Mouse (Mus musculus) liver (tissue): ENCODE measurements around the gene Ttll1.

Source experiments
- DNase-seq: peaks from one replicate; pipeline ENCODE4 v3.0.0-alpha.2; 2020; ENCODE audit warnings: mixed read lengths

The Ttll1 gene

DNA sequence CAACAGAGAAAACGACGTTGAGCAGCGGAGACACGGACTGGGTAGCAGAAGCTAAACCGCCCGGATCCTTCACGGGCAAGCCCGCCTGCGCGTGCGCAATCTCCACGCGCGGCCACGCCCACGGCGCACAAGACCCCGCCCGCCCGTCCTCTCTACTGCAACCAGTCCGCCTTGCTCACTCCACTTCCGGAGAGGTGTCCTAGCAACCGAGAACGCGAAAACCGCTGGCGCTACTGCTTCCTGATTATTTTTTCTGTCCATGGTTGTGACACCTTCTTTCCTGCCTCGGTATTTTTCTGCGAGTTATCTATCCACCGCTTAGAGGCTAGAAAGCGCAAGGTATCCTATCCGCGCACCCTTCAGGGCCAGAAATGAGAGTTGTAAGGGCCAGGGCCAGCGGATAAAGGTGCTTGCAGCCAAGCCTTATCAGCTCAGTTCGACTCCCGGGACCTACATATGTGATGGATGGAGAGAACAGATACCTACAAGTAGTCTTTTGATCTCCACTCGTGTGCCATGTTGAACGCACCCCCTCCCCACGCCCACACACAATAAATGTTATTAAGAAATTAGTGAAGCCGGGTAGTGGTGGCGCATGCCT is at the start of gene Ttll1:
Gene Ttll1, minus strand, starts transcription at position 89 of the 601 bp plus-strand sequence.
- peak; percentile 93 for DNase-seq

DNA sequence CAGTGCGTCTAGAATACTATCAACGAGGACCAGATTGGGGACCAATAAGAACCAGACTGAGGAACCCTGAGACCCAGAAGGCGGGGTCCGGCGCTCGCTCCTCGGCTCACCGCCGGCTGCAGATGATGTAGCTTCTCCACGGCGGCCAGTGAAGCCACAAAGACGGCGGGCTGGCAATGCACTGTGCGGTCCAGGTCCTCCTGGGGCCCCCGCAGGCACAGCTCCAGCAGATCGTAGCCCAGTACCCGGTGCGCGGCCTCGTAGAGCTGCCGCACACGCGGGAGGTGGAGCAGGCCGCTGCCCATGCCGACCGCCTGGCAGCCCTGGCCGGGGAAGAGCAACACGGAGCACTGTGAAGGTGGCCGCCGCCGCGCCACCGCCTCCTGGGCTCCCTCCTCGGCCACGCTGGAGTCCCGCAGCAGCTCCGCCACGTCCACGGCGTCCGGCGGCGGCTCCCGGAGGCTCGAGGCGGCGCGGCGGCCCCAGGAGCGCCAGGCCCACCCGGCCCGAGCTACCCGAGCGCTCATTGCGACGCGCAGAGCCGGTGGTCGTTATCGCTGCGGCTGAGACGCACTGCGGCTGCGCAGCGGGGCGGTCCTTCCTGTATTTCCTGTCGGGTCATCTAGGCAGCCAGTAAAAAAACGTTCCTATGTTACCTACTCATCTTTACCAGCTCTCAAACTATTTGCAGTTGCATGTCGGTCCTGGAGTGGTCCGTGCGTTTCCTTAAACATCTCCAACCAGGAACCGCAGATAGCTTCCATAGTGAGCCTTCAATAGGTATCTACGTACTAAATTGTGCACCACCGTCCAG is 44.7 kb upstream of the Ttll1 start:
- DNase-seq: peak; percentile 94

DNA sequence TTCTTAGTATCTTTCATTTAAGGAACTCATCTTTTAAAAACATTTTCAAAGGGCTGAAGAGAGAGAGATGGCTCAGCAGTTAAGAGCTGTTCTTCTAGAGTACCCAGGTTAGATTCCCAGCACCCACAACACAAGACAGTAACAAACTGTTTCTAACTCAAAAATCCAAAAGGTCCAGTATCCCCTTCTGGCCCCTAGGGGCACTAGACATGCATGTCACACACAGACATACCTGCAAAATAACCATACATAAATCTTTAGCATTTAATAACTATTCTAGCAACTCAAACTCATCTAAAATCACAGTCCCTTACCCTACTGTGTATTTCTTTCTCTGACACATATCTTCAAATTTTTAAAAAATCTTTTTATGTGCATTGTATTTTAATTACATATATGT is 43.1 kb upstream of the Ttll1 start:
- no peak for DNase-seq

DNA sequence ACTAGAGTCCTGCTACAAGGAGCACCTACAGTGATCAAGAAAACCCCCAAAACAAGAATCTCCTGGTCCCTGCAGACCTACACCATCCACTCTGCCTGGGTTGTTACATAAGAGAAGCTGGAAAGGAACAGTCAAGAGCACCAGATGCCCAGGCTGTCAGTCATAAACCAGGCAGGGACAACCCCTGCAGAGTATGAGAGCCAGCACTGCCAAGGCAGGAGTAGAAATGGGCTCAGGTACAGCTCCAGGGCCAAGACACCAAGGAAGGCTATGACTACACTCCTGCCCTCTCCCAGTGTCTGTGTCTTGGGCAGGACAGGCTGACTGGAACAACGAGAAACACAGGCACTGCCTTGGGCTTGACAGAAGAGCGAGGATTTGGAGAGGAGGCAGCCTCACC is 39.4 kb upstream of the Ttll1 start:
- DNase-seq: no peak

DNA sequence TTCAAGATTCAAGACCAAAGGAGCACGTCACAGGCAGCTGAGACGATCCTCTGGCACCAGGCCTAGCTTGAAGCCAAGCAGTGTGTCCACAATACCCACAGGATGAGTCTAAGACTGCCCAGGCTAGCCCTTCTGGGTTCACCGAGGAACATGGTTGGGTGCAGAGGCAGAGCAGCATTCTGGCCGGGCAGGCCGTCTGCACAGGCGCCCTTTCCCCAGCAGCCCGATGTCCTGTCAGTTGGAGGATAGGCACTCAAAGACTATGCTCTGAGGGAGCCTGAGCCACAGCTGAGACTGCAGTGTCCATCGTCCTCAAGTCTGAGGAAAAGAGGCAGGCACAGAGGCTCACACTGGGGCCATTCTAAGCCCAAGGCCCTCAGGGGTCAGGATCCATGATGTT is 36.5 kb upstream of the Ttll1 start:
- DNase-seq: no peak

DNA sequence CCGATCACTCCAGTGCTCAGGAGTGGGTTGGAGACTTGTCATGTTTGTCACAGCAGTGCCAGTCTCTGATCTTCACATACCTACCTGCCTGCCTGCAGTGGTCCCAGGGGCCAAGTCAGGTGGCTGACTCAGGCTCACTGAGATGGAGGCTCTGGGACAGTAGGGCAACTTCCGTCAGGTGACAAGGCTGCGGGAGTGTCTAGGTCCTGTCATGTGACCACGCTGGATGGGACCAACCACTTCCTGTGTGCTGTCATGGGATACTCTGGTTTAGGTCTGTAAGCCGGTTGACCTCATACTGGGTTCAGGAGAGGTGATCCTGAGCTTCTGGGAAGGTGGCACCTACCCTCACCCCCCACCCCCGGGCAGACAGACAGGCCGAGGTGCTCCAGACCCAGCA is 35.3 kb upstream of the Ttll1 start:
- DNase-seq: no peak

DNA sequence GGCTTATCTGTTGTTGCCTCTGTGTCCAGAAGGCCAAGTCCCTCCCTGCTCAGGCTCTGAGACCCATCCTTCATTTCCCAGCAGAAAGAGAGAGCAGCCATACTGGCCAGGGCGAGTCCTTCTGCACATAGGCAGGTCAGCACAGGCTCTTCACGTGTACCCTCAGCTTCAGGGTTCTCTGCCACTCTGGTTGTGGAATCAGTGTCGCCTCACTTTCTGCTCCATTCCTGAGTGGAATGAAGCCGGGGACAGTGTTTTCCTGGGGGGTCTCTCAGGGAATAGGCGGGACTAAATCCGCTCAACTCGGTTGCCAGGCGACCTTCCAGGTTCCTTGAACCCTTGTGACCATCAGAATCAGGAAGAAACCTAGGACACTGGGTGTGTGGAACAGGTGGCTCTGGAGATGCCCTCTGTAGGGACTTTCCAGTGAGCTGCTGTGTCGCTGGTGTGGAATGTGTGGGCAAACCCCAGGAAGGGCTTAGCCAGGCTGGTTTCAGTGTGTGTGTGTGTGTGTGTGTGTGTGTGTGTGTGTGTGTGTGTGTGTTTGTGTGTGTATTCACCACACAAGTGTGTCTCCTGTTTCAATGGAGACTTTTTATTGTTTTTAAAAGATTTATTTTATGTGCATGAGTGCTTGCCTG is 31.1 kb upstream of the Ttll1 start:
- DNase-seq: no peak

DNA sequence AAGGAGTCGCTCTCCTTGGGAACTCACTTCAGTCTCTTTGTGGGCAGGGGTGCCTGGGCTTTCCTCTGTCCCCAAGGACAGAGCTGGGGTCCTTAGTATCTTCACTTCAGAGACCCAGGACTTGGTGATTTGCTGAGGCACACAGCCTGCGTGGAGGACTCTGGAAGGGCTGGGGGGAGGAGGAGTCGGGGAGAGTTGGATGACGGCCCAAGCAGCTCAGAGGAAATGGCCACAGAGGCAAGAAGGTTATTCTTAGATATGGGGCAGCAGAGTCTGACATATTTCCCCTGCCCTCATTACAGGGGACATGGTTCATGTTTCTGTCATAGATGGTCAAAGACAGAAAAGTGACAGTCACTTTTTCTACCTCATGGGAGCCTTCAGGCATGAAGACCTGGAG is 29.2 kb upstream of the Ttll1 start:
- DNase-seq: no peak

DNA sequence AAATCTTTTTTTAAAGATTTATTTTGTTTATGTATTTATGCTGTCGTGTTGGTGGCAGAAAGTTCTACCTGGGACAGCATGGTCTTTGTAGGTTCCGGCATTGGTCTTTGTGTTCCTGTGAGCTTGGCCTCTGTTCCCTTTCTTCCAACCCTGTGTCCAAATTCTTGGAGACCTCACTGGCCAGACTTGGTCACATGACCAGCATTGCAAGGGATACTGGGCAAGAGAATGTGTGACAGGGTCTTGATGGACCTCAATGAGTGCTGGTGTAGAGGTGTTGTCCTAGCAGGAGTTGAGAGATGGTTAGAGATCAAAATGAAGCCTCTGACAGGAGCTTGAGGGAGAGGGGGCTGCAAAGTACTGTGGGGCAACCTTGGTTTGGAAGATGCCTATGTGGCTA is 28.2 kb upstream of the Ttll1 start:
- no peak for DNase-seq

DNA sequence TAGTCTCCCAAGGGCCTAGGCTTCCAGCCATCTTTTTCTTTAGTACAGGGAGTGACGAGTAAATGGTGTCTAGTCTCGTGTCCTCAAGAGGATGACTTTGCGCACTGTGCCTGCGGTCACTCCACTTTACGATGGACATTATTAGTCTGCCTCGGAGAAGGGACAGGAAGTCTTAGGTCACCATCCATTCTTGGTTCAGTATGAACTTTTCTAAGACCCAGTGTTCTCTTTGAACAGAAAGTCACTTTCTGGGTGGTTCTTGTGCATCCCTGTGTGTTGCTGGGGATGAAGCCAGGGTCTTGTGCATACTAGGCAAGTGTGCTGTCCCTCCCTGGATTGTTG is 25.2 kb upstream of the Ttll1 start:
- no peak for DNase-seq

DNA sequence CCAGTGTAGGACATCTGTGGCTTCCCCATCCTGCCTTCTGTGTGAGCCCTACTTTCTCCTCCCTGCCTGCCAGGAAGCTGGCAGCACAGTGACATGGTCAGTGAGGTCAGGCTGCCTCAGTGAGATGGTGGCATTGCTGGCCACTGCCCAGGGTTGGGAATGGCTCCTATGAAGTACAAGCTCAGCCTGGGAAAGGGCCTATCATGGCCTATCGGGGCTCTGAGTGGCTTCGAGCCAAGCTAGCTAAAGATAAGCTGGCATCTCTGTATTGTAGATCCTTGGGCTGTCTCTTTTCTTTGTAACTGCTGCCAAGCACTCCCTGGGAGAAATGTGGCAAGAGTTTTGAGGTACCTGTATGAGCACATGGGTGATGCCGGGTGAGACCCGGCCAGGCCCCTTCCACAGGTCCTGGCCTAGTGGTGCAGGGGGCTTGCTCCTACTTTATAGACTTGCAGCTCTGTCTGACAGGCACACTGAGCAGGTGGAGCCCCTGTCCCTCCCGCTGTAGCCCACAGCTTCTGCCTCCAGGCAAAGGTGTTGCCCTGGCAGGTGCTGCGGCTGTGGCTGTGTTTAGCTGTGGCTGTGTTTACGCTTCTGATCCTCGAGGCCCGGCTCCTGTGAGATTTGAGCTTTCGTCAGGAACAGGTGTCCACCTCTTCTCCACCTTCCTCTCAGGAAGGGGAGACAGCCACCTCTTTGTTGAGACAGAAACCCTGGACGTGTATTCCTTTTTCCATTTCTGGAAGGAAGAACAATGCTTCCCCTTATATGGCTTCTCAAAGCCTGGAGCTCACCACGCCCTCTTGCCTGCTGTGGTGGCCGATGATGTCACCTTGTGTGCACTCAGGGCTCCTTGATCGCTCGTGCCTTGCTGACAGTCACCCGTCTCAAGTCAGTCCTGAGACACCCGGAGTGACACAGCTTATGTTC is 24.5 kb upstream of the Ttll1 start:
- DNase-seq: no peak

DNA sequence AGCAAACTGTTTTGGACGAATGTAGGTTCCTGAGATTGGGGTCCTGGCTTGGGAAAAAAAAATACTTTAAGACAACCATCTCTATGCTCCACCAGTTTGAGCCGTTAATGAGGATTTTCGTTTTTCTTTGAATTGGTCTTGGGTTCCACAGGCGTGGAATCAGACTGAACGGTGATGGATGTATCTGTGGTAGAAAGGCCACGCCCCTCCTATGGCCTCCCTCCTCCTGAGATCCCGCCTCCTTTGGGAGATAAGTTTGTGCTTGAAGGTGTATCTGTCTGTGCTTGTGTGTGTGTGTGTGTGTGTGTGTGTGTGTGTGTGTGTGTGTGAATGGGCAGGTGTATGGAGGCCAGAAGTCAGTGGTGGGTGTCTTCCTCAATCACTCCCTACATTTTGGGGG is 21.9 kb upstream of the Ttll1 start:
- no peak for DNase-seq

DNA sequence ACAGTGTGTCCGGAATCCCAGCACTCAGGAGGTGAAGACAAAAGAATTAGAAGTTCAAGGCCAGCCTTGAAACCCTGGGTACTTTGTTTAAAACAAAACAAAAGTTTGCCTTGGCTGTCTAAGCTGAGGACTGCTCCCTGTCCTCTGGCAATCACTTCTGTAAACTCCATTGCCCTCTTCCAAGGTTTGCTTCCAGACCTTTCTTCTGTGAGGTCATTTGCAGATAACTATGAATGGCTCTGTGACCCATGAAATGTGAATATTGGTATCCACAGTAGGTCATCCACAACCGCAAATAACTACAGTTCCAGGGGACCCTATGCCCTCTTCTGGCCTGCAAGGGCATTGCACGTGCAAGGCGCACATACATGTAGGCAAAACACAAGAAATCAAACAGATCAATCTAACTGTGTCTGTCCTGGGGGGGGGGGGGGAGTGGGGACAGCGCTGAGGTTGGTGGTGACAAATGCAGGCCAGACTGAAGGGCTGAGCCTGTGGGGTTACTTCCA is 21.3 kb upstream of the Ttll1 start:
- no peak for DNase-seq

DNA sequence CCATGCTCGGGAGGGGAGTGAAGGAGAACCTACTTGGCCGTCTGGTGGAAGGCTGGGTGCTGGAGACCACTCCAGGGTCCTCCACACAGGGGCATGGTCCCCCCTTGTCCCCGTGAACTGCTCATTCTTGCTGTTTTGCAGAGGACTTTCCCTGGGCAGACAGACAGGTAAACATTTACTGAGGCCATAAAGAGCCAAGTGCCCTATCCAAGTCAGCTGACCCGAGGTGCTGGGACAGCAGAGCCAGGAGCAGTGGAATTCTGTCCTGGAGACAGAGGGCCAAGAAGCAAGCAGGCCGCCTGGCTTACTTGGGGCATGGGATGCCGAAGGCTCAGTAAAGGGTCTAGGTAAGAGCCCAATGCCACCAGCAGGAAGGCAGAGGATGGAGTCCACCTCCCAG is 20.0 kb upstream of the Ttll1 start:
- no peak for DNase-seq

DNA sequence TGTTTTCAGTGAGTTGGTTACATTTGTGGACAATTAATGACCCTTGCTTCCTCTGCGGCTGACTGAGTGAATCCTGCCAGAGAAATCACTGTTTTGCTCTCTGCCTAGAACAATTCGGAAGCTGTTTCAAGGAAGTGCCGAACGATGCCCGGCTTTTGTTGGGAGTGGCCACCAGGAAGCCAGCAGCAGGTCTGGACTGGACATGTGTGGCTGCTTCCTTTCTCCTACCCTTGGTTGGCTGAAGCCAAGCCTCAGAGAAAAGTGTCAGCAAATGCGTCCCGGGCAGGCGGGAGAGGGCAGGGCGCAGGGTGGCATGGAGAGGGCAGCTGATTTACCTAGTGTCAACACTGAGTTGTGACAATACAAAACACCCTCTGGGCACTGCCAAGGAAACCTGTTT is 19.5 kb upstream of the Ttll1 start:
- no peak for DNase-seq

DNA sequence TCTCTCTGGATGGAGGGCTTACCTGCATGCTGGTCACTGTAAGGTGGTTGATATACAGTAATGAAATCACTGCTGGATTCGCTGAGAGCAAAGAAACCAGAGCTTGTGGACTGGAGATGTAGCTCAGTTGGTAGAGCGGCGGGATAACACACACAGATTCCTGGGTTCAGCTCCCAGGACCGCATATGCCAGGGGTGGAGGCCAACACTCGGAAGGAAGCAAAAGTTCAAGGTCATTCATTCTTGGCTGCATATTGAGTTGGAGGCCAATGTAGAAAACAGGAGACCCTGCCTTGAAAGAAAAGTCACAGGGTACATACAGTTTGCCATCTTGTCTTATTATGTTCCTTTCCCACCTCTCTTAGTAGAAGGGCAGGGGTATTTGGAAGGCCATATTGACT is 19.1 kb upstream of the Ttll1 start:
- DNase-seq: no peak

DNA sequence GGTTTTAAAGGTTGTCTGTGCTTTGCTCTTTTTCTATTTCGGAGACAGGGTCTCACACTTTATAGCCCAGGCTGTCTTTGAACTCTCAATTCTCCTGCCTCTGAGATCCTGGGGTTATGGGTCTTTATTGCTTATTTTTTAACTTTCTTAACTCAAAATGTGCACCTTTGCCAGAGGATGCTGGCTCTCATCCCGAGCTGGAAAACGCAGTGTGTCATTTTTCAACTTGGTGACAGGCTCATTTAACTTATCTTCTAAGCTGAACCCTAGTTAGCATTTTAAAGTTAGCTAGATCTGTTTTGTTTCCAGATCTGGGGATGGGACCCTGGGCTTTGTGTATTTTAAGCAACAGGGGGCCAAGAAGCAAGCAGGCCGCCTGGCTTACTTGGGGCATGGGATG is 18.2 kb upstream of the Ttll1 start:
- DNase-seq: no peak

DNA sequence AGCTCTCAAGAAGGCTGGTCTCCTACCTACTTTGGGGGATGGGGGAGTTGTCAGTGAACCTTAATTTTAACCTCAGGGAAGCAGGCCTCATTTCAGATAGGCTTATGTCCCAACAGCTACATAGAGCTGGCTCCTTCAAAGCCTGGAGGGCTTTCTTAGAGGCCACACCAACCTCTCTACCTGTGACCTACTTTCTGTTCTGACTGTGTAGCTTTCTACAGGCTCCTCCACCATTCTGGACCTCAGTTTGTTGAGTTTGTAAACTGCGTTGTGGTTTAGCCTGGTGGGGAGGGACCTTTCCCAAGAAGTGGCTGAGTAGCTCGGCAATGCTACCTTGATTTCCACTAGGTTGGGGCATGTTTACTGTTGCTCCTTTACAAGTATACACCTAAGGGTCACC is 17.1 kb upstream of the Ttll1 start:
- DNase-seq: no peak

DNA sequence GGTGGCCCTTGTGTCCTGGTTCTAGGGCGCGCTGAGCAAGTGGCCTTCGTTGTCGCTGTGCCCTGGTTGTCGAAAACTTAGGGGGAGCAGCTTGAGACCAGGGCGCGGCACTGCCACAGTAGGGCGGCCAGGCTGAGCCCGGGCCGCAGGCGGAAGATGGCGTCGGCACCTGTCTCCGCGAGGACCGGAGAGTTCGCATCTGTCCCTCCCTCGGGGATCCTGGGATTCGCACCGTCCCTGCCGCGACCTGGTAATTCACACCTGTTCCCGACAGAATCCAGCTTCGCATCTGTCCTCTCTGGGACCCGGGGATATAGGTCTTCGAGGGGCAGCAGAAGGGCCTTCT is 16.4 kb upstream of the Ttll1 start:
- no peak for DNase-seq

DNA sequence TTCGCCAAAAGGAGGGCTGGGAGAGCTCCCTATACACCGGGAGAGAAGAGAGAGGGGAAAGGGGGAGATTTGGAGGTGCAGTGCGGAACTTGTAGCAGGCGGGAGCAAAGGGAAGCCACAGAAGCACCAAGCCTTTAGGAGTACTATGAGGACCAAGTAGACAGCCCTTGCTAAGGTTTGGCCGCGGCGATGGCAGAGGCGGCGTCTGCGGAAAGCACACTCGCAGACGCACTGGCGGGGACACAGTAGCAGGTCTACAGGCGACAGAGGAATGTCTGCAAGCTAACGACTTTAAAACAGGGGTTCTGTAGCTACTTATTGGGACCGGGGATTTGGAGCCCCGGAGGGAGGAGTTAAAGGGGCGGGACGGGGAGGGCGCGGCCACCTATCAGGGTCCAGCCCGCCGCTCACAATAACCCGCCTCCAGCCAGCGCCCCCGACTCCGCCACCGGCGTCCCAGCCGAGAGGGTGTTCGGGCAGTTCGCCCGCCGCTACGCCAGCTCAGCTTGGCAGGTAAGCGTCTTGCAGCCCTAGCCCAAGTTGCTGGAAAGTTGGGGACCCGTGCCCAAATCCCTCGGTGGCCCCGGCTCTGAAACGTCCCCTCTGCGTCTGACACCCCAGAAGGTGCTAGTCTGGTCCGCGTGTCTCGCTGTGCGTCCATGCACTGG is 15.9 kb upstream of the Ttll1 start, which contains the start of gene Bik:
Gene Bik, plus strand, starts transcription at position 439 of the 668 bp plus-strand sequence.
- peak; percentile 70 for DNase-seq

DNA sequence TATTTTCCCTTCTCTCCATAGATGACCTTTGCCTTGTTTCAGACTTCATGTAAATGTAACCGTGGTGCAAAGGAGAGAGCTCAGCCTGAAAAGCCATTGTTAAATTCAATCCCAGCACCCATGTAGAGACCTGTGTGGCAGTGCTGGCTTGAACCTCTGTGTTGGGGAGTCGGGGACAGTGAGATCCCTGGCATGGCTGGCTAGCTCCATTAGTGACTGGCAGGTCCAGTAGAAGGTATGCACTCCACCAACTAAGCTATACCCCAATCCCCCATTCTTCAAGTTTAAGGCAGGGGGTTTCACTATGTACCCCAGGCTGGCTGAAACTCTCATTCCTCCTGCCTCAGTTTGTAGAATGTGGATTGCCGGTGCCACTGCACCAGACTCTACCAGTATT is 13.6 kb upstream of the Ttll1 start:
- no peak for DNase-seq

DNA sequence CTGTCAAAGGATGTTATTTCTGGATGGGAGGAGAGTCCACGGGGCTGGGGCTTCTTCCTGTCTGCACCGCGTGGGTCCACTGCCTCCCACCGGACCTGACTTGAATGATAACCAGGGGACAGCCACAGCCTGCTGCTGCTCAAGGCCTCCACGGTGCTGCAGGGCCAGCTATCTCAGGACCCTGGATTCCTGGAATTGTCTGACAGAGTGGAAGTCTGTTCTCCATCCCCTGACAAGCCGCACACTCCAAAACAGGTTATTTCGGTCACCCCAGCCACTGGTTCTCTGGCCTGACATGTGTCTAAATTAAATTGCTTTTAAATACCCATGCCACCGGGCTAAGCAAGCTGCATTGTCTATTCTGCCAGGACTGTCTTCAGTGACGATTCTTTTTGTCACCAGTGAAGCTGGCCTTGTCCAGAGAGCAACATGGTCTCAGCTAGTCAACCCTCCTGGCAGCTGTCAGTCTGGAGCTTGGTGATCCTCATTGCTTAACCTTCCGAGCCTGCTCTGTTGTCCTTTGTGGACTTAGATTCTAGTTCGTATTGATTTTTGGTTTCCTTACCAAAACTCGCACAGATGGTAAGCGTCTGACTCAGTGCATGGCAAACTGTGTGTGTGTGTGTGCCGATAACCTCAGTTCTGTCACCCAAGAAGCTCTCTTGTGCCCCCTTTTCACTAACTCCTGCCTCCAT is 13.1 kb upstream of the Ttll1 start:
- no peak for DNase-seq
